Mouse (Mus musculus): Measurements from ENCODE around the gene Spata31d1b. TPM values are rescaled to one million over a fixed set of nuclear protein-coding genes. Genes with fewer than 3 reads are reported as not detected.
"Not testable (repeated sequence)": the region's sequence is repeated elsewhere in the genome, so short reads cannot be mapped to it uniquely, and the experiment has no call there.

The Spata31d1b gene
- polyA plus RNA-seq, 1 experiment from 2014 or later = not detected

DNA sequence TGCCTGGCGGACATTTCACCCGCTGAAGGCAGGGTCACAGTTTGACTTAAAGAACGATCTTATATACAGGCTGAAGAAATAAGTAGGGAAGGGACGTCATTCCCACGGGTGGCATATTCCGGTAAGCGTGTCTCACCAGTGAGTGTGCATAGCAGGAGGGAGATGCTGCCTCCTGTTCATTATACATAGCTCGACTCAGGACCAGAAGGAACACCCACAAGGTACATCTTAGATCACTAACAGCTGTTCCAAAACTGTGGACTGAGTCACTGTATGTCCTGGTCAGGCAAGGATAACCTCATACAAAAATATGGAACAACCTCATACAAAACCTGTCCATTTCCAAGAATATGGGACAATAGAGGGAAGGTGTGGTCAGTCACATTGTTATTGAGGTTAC, 13.0 kb upstream of the Spata31d1b start:
- WGBS = 92% methylated on average over 8 of the region's 8 CpGs
- H3K27ac ChIP-seq = no peak overlapping the region
- no peaks in the 10 kb centered on the region for H3K4me1 ChIP-seq
- no peak for ATAC-seq (ENCODE audit: insufficient number of reproducible peaks, insufficient read depth, low FRiP score, low TSS enrichment, low read depth)
- H3K9ac ChIP-seq = no peak overlapping the region
- no peaks in the 10 kb centered on the region for H3K36me3 ChIP-seq
- no peak overlapping the region for H3K4me3 ChIP-seq
- H3K27me3 ChIP-seq = no peaks in the 10 kb centered on the region
- no peak overlapping the region for H3K4me2 ChIP-seq
- H3K9me3 ChIP-seq = no peaks in the 10 kb centered on the region

- peak overlapping the region; percentile 41; the same call in 1 of the 2 replicates for H3K27ac ChIP-seq
- H3K4me1 ChIP-seq; H3K9me3 ChIP-seq; H3K4me3 ChIP-seq; H3K4me2 ChIP-seq; H3K9ac ChIP-seq; ATAC-seq (ENCODE audit: insufficient number of reproducible peaks, insufficient read depth, low FRiP score, low TSS enrichment, low read depth); H3K36me3 ChIP-seq; H3K27me3 ChIP-seq: not testable (repeated sequence)
- WGBS = 42% methylated on average over 1 of the region's 1 CpGs
These were observed 11.9 kb upstream of the Spata31d1b start for GRCm38 (mm10) chr13:59700137-59700536.

- 85% methylated on average over 12 of the region's 12 CpGs for WGBS
- no peak overlapping the region for H3K9ac ChIP-seq
- H3K27me3 ChIP-seq = no peaks in the 10 kb centered on the region
- no peak overlapping the region for H3K27ac ChIP-seq
- H3K4me2 ChIP-seq = no peak overlapping the region
- no peaks in the 10 kb centered on the region for H3K9me3 ChIP-seq
- no peak overlapping the region for H3K4me3 ChIP-seq
- no peaks in the 10 kb centered on the region for H3K36me3 ChIP-seq
- H3K4me1 ChIP-seq = peaks cover 10% of the 10 kb centered on the region
- ATAC-seq (ENCODE audit: insufficient number of reproducible peaks, insufficient read depth, low FRiP score, low TSS enrichment, low read depth) = no peak
These were observed 8.6 kb upstream of the Spata31d1b start for GRCm38 (mm10) chr13:59703514-59703913.

- Histone ChIP-seq H3K4me2 (no peak overlapping the region), H3K9ac (0 out of 2 replicates have a peak overlapping the region, but pooled peaks have one; percentile 3), H3K27me3 (no peaks in the 10 kb centered on the region), H3K4me1 (peaks cover 13% of the 10 kb centered on the region), H3K9me3 (no peaks in the 10 kb centered on the region), H3K36me3 (no peaks in the 10 kb centered on the region), H3K4me3 (no peak overlapping the region), H3K27ac (no peak overlapping the region)
- WGBS = 42% methylated on average over 12 of the region's 12 CpGs
- no peak for ATAC-seq (ENCODE audit: insufficient number of reproducible peaks, insufficient read depth, low FRiP score, low TSS enrichment, low read depth)
These were observed 7.5 kb upstream of the Spata31d1b start for GRCm38 (mm10) chr13:59704562-59704961.

DNA sequence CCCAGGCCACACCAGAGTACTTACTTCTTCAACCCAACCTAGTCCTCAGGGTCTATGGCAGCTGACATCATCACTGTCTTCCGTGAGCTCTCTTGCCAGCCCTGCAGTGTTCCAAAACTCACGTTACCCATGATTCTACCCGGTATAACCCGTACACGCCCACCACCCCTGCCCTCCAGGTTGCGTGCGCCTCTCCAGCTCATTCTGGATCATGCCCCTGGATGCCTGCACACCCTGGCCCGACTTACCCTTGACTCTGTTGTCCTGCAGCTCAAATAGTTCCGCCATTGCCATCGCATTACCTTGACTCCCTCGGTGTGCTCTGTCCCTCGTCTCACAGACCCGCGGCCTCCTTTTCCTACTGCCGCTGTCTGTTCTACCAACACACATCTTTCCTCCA, 1.9 kb upstream of the Spata31d1b start, which contains the start of gene Spata31d1a:
Spata31d1a (minus strand) TSS at position 101 of the 400 bp plus-strand sequence.
- H3K4me2 ChIP-seq = no peak within 1 kb of the TSS
- no peak within 1 kb of the TSS for H3K27ac ChIP-seq
- H3K4me3 ChIP-seq = no peak within 1 kb of the TSS
- no peaks in the 10 kb centered on the region for H3K9me3 ChIP-seq
- no peaks in the 10 kb centered on the region for H3K36me3 ChIP-seq
- H3K9ac ChIP-seq = no peak within 1 kb of the TSS
- 86% methylated on average over 15 of the region's 15 CpGs for WGBS
- H3K4me1 ChIP-seq = 0 out of 2 replicates have a peak, but pooled peaks cover 6% of the 10 kb centered on the region
- ATAC-seq (ENCODE audit: insufficient number of reproducible peaks, insufficient read depth, low FRiP score, low TSS enrichment, low read depth) = no peak
- peaks cover 3% of the 10 kb centered on the region; the same call in 1 of the 2 replicates for H3K27me3 ChIP-seq

DNA sequence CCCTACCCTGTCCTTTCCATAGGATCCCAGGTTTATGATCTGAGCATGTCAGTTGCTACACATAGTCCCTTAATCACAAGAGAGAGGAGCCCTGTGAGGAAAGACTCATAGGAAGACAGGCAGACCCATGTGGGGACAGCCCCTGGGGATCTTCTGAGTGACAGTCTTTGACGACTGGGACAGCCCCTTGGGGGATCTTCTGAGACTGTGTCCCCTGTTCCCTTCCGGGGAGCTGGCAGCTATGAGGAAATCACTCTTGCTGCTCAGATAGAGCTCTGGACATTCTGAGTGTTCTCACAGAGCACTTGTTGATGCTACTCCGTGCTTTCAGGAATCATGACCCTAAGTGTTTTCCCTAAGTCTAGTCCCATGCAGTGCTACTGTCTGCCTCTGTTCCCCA, 1.6 kb downstream of the Spata31d1b start:
- ATAC-seq (ENCODE audit: insufficient number of reproducible peaks, insufficient read depth, low FRiP score, low TSS enrichment, low read depth) = no peak
- no peak overlapping the region for H3K27ac ChIP-seq
- no peak overlapping the region for H3K4me2 ChIP-seq
- no peak overlapping the region for H3K9ac ChIP-seq
- no peak overlapping the region for H3K4me3 ChIP-seq
- H3K4me1 ChIP-seq = 0 out of 2 replicates have a peak, but pooled peaks cover 2% of the 10 kb centered on the region
- H3K9me3 ChIP-seq = no peaks in the 10 kb centered on the region
- H3K36me3 ChIP-seq = no peaks in the 10 kb centered on the region
- H3K27me3 ChIP-seq = peaks cover 3% of the 10 kb centered on the region; the same call in 1 of the 2 replicates
- WGBS = 29% methylated on average over 3 of the region's 3 CpGs

- not testable (repeated sequence) for H3K27me3 ChIP-seq; H3K9ac ChIP-seq; H3K36me3 ChIP-seq; ATAC-seq (ENCODE audit: insufficient number of reproducible peaks, insufficient read depth, low FRiP score, low TSS enrichment, low read depth); H3K4me3 ChIP-seq; H3K9me3 ChIP-seq
- WGBS = 19% methylated on average over 6 of the region's 6 CpGs
- Histone ChIP-seq H3K4me1 (peaks cover 12% of the 10 kb centered on the region), H3K27ac (peak overlapping the region; percentile 64; the same call in 1 of the 2 replicates), H3K4me2 (peak overlapping the region; percentile 2; the same call in 1 of the 2 replicates)
These were observed 6.9 kb downstream of the Spata31d1b start for GRCm38 (mm10) chr13:59718857-59719440.

DNA sequence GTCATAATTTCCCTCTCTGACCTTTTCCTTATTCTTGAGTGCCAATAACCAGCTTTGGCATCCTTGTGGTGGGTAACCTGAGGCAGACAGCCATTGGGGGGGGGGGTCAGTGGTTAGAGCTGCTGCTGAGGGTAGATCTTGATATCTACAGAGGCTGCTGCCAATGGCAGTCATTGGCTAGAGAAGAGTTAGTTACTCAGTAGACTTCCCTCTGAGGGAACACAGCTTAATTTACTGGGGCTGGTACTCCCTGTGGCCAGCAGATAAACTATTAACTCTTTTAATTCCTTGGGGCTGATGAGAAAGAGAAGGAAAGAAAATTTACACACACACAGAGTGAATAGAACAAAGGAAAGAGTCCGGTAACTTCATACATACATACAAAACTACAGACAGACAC, 7.4 kb downstream of the Spata31d1b start:
- Histone ChIP-seq H3K27me3 (no peaks in the 10 kb centered on the region), H3K27ac (peak overlapping the region; percentile 64; the same call in 1 of the 2 replicates), H3K9me3 (no peaks in the 10 kb centered on the region), H3K36me3 (no peaks in the 10 kb centered on the region), H3K4me3 (no peak overlapping the region), H3K4me1 (peaks cover 12% of the 10 kb centered on the region), H3K9ac (no peak overlapping the region), H3K4me2 (peak overlapping the region; percentile 2; the same call in 1 of the 2 replicates)
- no peak for ATAC-seq (ENCODE audit: insufficient number of reproducible peaks, insufficient read depth, low FRiP score, low TSS enrichment, low read depth)
- WGBS = 92% methylated on average over 1 of the region's 1 CpGs

DNA sequence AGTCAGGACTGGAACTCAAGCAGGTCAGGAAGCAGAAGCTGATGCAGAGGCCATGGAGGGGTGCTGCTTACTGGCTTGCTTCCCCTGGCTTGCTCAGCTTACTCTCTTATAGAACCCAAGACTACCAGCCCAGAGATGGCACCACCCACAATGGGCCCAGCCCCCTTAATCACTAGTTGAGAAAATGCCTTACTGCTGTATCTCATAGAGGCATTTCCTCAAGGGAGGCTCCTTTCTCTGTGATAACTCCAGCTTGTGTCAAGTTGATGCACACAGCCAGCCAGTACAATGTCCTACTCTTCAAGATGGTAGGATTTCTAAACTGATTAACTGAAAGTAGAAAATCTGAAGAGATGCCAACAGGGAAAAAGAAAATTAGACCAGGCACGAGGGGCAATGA, 10.0 kb downstream of the Spata31d1b start:
- H3K9ac ChIP-seq; H3K27me3 ChIP-seq; H3K4me2 ChIP-seq; H3K36me3 ChIP-seq; H3K9me3 ChIP-seq; H3K4me3 ChIP-seq; H3K27ac ChIP-seq; ATAC-seq (ENCODE audit: insufficient number of reproducible peaks, insufficient read depth, low FRiP score, low TSS enrichment, low read depth): not testable (repeated sequence)
- WGBS = 89% methylated on average over 1 of the region's 1 CpGs
- peaks cover 19% of the 10 kb centered on the region for H3K4me1 ChIP-seq

DNA sequence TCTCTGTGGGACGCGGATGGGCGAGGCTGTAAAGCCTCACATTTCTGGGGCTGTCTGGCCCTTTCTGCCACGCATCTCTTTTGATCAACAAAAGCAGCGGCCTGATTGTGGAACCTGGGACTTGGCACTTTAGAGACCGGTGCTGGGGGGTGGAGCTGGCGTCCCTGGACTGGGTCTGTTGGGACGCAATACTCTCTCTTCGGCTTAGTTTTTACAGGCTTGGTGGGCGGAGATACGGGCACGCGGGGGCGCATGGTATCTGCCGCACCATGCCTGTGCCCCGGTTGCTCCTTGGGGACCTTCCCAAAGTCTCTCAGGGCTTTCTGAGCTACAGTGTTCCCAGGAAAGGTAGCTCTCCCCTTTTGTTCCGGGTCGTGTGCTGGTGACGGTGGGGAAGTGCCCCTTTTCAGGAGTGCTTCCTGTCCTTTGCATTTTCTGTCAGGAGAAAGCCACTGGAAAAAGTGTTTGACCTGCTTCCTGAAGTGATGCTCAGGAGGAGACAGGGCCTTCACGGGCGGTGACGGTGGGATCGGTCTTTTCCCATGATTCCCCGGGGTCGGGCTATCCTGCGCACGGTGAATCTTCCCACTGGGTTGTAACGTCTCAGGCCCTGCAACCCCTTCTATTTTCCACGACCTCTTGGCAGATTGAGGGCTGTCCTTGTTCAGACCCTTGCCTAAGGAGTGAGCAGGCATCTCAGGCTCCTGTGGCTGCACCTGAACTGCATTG, 14.2 kb downstream of the Spata31d1b start:
- peaks cover 10% of the 10 kb centered on the region; the same call in 1 of the 2 replicates for H3K4me1 ChIP-seq
- WGBS = 36% methylated on average over 29 of the region's 29 CpGs
- no peaks in the 10 kb centered on the region for H3K36me3 ChIP-seq
- H3K4me2 ChIP-seq = peak overlapping the region; percentile 44
- H3K27ac ChIP-seq = no peak overlapping the region
- H3K9me3 ChIP-seq = no peaks in the 10 kb centered on the region
- H3K27me3 ChIP-seq = no peaks in the 10 kb centered on the region
- ATAC-seq (ENCODE audit: insufficient number of reproducible peaks, insufficient read depth, low FRiP score, low TSS enrichment, low read depth) = no peak
- H3K9ac ChIP-seq = peak overlapping the region; percentile 44; the same call in 1 of the 2 replicates
- 0 out of 2 replicates have a peak overlapping the region, but pooled peaks have one; percentile 5 for H3K4me3 ChIP-seq

GRCm38 (mm10) chr13:59728378-59729093, 16.5 kb downstream of the Spata31d1b start:
- no peak overlapping the region for H3K27ac ChIP-seq
- H3K9ac ChIP-seq = no peak overlapping the region
- 0 out of 2 replicates have a peak, but pooled peaks have one; percentile 57 for ATAC-seq (ENCODE audit: insufficient number of reproducible peaks, insufficient read depth, low FRiP score, low TSS enrichment, low read depth)
- peaks cover 10% of the 10 kb centered on the region; the same call in 1 of the 2 replicates for H3K4me1 ChIP-seq
- no peaks in the 10 kb centered on the region for H3K9me3 ChIP-seq
- no peak overlapping the region for H3K4me2 ChIP-seq
- no peak overlapping the region for H3K4me3 ChIP-seq
- 31% methylated on average over 7 of the region's 7 CpGs for WGBS
- no peaks in the 10 kb centered on the region for H3K36me3 ChIP-seq
- H3K27me3 ChIP-seq = no peaks in the 10 kb centered on the region
